Mouse (Mus musculus) midbrain, embryonic 12.5 days (tissue): ENCODE data around the gene P2rx3. TPM values are rescaled to one million over a fixed set of nuclear protein-coding genes. Genes with fewer than 3 reads are reported as not detected.

Source experiments
- ATAC-seq: fragments of 200-750 bp; cut with Nextera tagmentation; 2 replicates; pipeline ENCODE4 v1.8.0; 2017; ENCODE audit warnings: low read depth, moderate TSS enrichment, moderate library complexity; ENCODE audit not compliant: low FRiP score
- H3K27ac ChIP-seq: fragments of 300-500 bp; sonication (generic); replicated peaks from 2 replicates; pipeline ENCODE4 v1.5.1; 2016; ENCODE audit warnings: mild to moderate bottlenecking
- H3K27me3 ChIP-seq: fragments of 300-500 bp; sonication (generic); 2 replicates; pipeline ENCODE4 v1.6.1; 2016; ENCODE audit warnings: mild to moderate bottlenecking
- H3K36me3 ChIP-seq: fragments of 300-500 bp; sonication (generic); 2 replicates; pipeline ENCODE4 v1.6.1; 2016
- H3K4me1 ChIP-seq: fragments of 300-500 bp; sonication (generic); 2 replicates; pipeline ENCODE4 v1.6.1; 2016
- H3K4me2 ChIP-seq: fragments of 300-500 bp; sonication (generic); replicated peaks from 2 replicates; pipeline ENCODE4 v1.6.1; 2016; ENCODE audit warnings: mild to moderate bottlenecking, moderate library complexity
- H3K4me3 ChIP-seq: fragments of 300-500 bp; sonication (generic); 2 replicates; pipeline ENCODE4 v1.5.1; 2016; ENCODE audit warnings: mild to moderate bottlenecking
- H3K9ac ChIP-seq: fragments of 300-500 bp; sonication (generic); replicated peaks from 2 replicates; pipeline ENCODE4 v1.6.1; 2016; ENCODE audit warnings: mild to moderate bottlenecking, moderate library complexity
- H3K9me3 ChIP-seq: fragments of 300-500 bp; sonication (generic); 2 replicates; pipeline ENCODE4 v1.6.1; 2016; ENCODE audit warnings: mild to moderate bottlenecking
- WGBS: fragments of 180-500 bp; shearing (Covaris S2); methylation state at CpG from one replicate; pipeline ENCODE4 v1.1.7; 2016; 5-methylcytosine and 5-hydroxymethylcytosine counted together
- polyA plus RNA-seq: library from polyadenylated mRNA; unstranded; fragments of >200 nt; fragmentation: Nextera tagmentation; extraction: Ambion mirVana; gene quantifications from 2 replicates; pipeline ENCODE4 v1.2.1, GENCODE M21; 2016

P2rx3 gene
- polyA plus RNA-seq, 1 experiment from 2014 or later: 4.1 TPM

GRCm38 (mm10) chr2:84964111-84964801 is 73.0 kb downstream of the P2rx3 start:
- Histone ChIP-seq H3K27me3 (no peaks in the 10 kb centered on the region), H3K9me3 (no peaks in the 10 kb centered on the region), H3K4me1 (peaks cover 7% of the 10 kb centered on the region), H3K4me3 (no peak overlapping the region), H3K27ac (peak overlapping the region; percentile 49; the same call in 1 of the 2 replicates), H3K4me2 (no peak overlapping the region), H3K36me3 (no peaks in the 10 kb centered on the region), H3K9ac (no peak overlapping the region)
- no peak for ATAC-seq
- WGBS: 96% methylated on average over 7 of the region's 7 CpGs

GRCm38 (mm10) chr2:84962906-84963507 is 74.3 kb downstream of the P2rx3 start:
- Histone ChIP-seq H3K27me3 (no peaks in the 10 kb centered on the region), H3K4me3 (no peak overlapping the region), H3K4me2 (0 out of 2 replicates have a peak overlapping the region, but pooled peaks have one; percentile 7), H3K9me3 (no peaks in the 10 kb centered on the region), H3K36me3 (no peaks in the 10 kb centered on the region), H3K27ac (peak overlapping the region; percentile 49), H3K4me1 (peaks cover 7% of the 10 kb centered on the region), H3K9ac (no peak overlapping the region)
- 21% methylated on average over 6 of the region's 6 CpGs for WGBS
- peak; percentile 64 for ATAC-seq

GRCm38 (mm10) chr2:84961901-84962300 is 75.4 kb downstream of the P2rx3 start:
- no peak overlapping the region for H3K27ac ChIP-seq
- 48% methylated on average over 3 of the region's 3 CpGs for WGBS
- peaks cover 7% of the 10 kb centered on the region for H3K4me1 ChIP-seq
- H3K4me3 ChIP-seq: no peak overlapping the region
- no peak overlapping the region for H3K9ac ChIP-seq
- no peaks in the 10 kb centered on the region for H3K9me3 ChIP-seq
- no peaks in the 10 kb centered on the region for H3K27me3 ChIP-seq
- no peak overlapping the region for H3K4me2 ChIP-seq
- no peak for ATAC-seq
- H3K36me3 ChIP-seq: no peaks in the 10 kb centered on the region

GRCm38 (mm10) chr2:84961300-84961699 is 76.0 kb downstream of the P2rx3 start:
- no peak overlapping the region for H3K4me3 ChIP-seq
- ATAC-seq: no peak
- H3K9me3 ChIP-seq: no peaks in the 10 kb centered on the region
- 86% methylated on average over 2 of the region's 2 CpGs for WGBS
- H3K4me1 ChIP-seq: peaks cover 7% of the 10 kb centered on the region
- no peaks in the 10 kb centered on the region for H3K27me3 ChIP-seq
- no peak overlapping the region for H3K4me2 ChIP-seq
- H3K36me3 ChIP-seq: no peaks in the 10 kb centered on the region
- H3K27ac ChIP-seq: no peak overlapping the region
- H3K9ac ChIP-seq: no peak overlapping the region

GRCm38 (mm10) chr2:84958588-84959264 is 78.5 kb downstream of the P2rx3 start:
- H3K36me3 ChIP-seq: no peaks in the 10 kb centered on the region
- no peak overlapping the region for H3K27ac ChIP-seq
- no peaks in the 10 kb centered on the region for H3K9me3 ChIP-seq
- WGBS: 91% methylated on average over 11 of the region's 11 CpGs
- H3K4me2 ChIP-seq: no peak overlapping the region
- H3K4me3 ChIP-seq: no peak overlapping the region
- no peak overlapping the region for H3K9ac ChIP-seq
- H3K4me1 ChIP-seq: peaks cover 7% of the 10 kb centered on the region
- no peak for ATAC-seq
- no peaks in the 10 kb centered on the region for H3K27me3 ChIP-seq

GRCm38 (mm10) chr2:84956274-84956673 is 81.0 kb downstream of the P2rx3 start:
- Histone ChIP-seq H3K27me3 (no peaks in the 10 kb centered on the region), H3K9ac (no peak overlapping the region), H3K27ac (no peak overlapping the region), H3K36me3 (no peaks in the 10 kb centered on the region), H3K4me2 (no peak overlapping the region), H3K4me3 (no peak overlapping the region), H3K9me3 (no peaks in the 10 kb centered on the region), H3K4me1 (no peaks in the 10 kb centered on the region)
- peak; percentile 64; the same call in 1 of the 2 replicates for ATAC-seq
- 57% methylated on average over 5 of the region's 5 CpGs for WGBS

- ATAC-seq: no peak
- Histone ChIP-seq H3K36me3 (no peaks in the 10 kb centered on the region), H3K4me1 (no peaks in the 10 kb centered on the region), H3K4me2 (no peak overlapping the region), H3K27ac (no peak overlapping the region), H3K9me3 (no peaks in the 10 kb centered on the region), H3K4me3 (no peak overlapping the region), H3K27me3 (no peaks in the 10 kb centered on the region), H3K9ac (no peak overlapping the region)
- WGBS: 88% methylated on average over 9 of the region's 9 CpGs
Observed at GRCm38 (mm10) chr2:84955435-84955834, 81.8 kb downstream of the P2rx3 start.

- Histone ChIP-seq H3K4me1 (no peaks in the 10 kb centered on the region), H3K4me2 (no peak overlapping the region), H3K27ac (no peak overlapping the region), H3K9me3 (no peaks in the 10 kb centered on the region), H3K4me3 (no peak overlapping the region), H3K9ac (no peak overlapping the region), H3K27me3 (no peaks in the 10 kb centered on the region), H3K36me3 (no peaks in the 10 kb centered on the region)
- no peak for ATAC-seq
- WGBS: 85% methylated on average over 4 of the region's 4 CpGs
Observed at GRCm38 (mm10) chr2:84952693-84953092, 84.6 kb downstream of the P2rx3 start.

- no peak for ATAC-seq
Observed at GRCm38 (mm10) chr2:84952251-84952650, 85.0 kb downstream of the P2rx3 start.

GRCm38 (mm10) chr2:84951027-84951426 is 86.2 kb downstream of the P2rx3 start:
- Histone ChIP-seq H3K4me3 (no peak overlapping the region), H3K4me1 (no peaks in the 10 kb centered on the region), H3K9ac (no peak overlapping the region), H3K27ac (no peak overlapping the region), H3K27me3 (no peaks in the 10 kb centered on the region), H3K4me2 (no peak overlapping the region), H3K9me3 (no peaks in the 10 kb centered on the region), H3K36me3 (no peaks in the 10 kb centered on the region)
- ATAC-seq: no peak
- 91% methylated on average over 8 of the region's 8 CpGs for WGBS

More at GRCm38 (mm10) chr2:84952251-84952650, 85.0 kb downstream of the P2rx3 start:
- H3K4me1 ChIP-seq: no peaks in the 10 kb centered on the region
- no peaks in the 10 kb centered on the region for H3K36me3 ChIP-seq
- H3K27ac ChIP-seq: no peak overlapping the region
- H3K27me3 ChIP-seq: no peaks in the 10 kb centered on the region
- H3K4me2 ChIP-seq: no peak overlapping the region
- no peak overlapping the region for H3K4me3 ChIP-seq
- H3K9me3 ChIP-seq: no peaks in the 10 kb centered on the region
- WGBS: 100% methylated on average over 1 of the region's 1 CpGs
- no peak overlapping the region for H3K9ac ChIP-seq

GRCm38 (mm10) chr2:84948721-84949120 is 88.5 kb downstream of the P2rx3 start:
- Histone ChIP-seq H3K9ac (no peak overlapping the region), H3K4me2 (no peak overlapping the region), H3K9me3 (no peaks in the 10 kb centered on the region), H3K27me3 (no peaks in the 10 kb centered on the region), H3K27ac (no peak overlapping the region), H3K4me3 (no peak overlapping the region), H3K4me1 (no peaks in the 10 kb centered on the region), H3K36me3 (no peaks in the 10 kb centered on the region)
- ATAC-seq: no peak
- WGBS: 84% methylated on average over 2 of the region's 2 CpGs
